Mouse (Mus musculus) MEL (cell line): ENCODE measurements at regions not wholly inside any gene's neighbourhood (a gene's known extent, or its start where the extent isn't known, plus 50 kb on each side); places are given as distances from the start of the nearest gene placed in this dataset.

ENCODE experiments used
- CHD2 ChIP-seq: IDR thresholded peaks from 2 replicates; pipeline ENCODE4 v1.6.1; 2011; ENCODE audit warnings: low read length, improper control_type of control experiment
- CTCF ChIP-seq, 3 experiments: IDR thresholded peaks in 2 of 3; conservative IDR thresholded peaks in 1 of 3; 2 replicates each; pipeline ENCODE4 v1.5.1; 2011 to 2012; ENCODE audit warnings: low read length in 3 of 3, low read depth in 2 of 3, mild to moderate bottlenecking in 2 of 3, improper control_type of control experiment in 1 of 3, inconsistent platforms in 1 of 3, mixed read lengths in 1 of 3, moderate library complexity in 1 of 3; ENCODE audit not compliant: control insufficient read depth in 1 of 3, insufficient read depth in 1 of 3, poor library complexity in 1 of 3, severe bottlenecking in 1 of 3
- KAT2A ChIP-seq: conservative IDR thresholded peaks from 2 replicates; pipeline ENCODE4 v1.6.1; 2012; ENCODE audit warnings: low read depth, low read length, improper control_type of control experiment, inconsistent platforms
- POLR2AphosphoS2 ChIP-seq: IDR thresholded peaks from 2 replicates; pipeline ENCODE4 v1.6.1; 2011; ENCODE audit warnings: low read length, improper control_type of control experiment

- TF ChIP-seq CHD2, result no peak
- TF ChIP-seq KAT2A, result no peak
- TF ChIP-seq CTCF (IDR thresholded peaks at IDR 0.05 in 2 of 3, conservative IDR thresholded peaks at IDR 0.05 in 1 of 3; ENCODE audit: control insufficient read depth in 1 of 3, insufficient read depth in 1 of 3, low read depth in 2 of 3, low read length in 3 of 3, poor library complexity in 1 of 3, severe bottlenecking in 1 of 3), result no peak
- TF ChIP-seq POLR2AphosphoS2, result no peak
Observed at GRCm38 (mm10) chr3:131961571-131961970, 123.5 kb upstream of the Dkk2 start.
